Mouse (Mus musculus) fibroblast of lung, adult 2 months (primary cell): ENCODE measurements around the gene Epha6.
"Not testable (repeated sequence)": the region's sequence is repeated elsewhere in the genome, so short reads cannot be mapped to it uniquely, and the experiment has no call there.

Experiments
- DNase-seq: peaks from one replicate; pipeline ENCODE4 v3.0.0-alpha.2; 2011; ENCODE audit warnings: low read depth

Gene Epha6

DNA sequence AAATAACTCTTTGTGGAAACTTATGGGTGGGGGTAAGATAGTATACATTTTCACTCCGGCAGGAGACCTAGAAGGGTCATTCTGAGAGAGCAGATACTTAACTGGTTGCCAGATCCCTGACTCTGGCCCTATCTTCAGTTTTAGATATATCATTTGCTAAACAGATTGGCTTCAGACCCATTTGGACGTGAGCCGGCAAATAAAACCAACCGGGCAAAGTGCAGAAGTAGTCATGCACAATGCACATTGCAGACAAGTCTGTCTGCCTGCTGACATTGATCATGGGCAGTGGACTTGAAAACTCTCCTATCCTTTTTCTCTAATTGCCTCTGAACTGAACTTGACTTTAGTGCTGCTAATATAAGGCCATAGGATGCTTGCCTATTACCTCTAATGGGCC lies 681.6 kb downstream of the Epha6 start:
- no peak for DNase-seq

DNA sequence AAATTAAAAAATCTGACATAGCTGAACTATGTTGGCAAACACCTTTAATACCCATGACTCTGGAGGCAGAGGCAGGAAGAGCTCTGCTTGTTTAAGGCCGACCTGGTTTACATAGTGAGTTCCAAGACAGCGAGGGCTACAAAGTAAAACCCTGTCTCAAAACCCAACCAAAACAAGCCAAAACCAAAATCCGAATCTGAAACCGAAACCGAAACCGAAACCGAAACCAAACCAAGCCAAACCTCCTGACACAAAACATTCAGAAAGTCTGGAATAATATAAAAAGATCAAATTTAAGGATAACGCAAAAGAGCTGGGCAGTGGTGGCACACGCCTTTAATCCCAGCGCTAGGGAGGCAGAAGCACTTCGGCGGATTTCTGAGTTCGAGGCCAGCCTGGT lies 725.3 kb downstream of the Epha6 start:
- no peak for DNase-seq

DNA sequence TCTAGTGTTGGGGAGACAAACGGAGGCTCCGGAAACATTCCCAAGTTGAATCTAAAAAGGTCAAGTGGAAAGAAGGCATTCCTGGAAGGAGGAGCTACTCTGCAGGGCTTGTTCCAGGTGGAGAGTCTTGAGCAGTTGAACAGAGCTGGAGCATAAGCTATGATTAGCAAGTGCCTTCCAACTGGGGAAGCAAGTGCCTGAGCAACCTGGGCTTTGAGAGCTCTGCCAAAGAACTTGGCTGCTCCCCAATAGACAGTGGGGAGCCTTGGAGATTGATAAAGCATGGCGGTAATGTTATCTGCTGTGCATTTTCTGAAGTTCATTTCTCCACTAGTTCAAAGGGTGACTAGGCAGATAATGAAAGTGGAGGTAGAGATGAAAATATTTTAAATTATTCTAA lies 733.5 kb downstream of the Epha6 start:
- DNase-seq, result no peak

DNA sequence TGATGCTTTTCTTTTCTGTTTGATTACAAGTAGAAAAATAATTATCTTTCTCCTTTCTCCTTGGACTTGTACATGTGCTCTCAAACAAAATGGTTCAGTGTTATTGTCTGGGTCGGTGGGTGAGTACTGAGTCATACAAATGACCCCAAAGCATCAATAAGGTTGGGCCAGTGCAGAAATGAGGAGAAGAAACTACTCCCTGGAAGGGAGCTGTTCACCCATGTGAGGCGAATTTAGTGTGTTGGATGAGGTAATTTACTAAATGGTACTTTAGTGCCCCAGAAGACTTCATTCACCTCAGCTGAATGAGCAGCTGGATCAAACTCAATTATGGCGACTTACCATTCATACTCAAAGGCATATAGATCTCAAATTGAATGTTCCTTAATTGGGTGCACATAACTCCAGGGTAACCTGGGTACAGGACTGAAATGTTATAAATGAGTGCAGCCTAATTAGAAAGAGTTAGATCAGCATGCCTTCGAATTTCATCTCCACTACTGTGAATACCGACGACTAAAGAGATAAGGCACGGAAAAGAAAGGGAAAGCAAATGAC lies 751.1 kb downstream of the Epha6 start:
- DNase-seq, result no peak

DNA sequence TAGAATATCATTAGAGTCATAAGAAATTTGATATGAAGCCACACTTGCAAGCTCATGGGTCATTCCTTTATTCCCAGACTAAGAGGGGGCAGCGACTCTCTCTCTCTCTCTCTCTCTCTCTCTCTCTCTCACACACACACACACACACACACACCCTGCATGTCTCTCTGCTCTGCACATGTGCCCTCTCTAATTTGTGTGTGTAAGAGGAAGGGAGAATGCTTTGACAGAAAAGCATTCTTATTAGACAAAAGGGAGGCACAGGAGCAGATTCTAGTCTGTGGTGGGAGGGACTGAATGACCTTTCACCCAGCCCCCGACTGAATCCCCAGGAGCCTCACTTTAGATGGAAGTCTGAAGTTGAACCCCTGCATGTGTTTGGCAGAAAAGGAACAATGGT lies 752.6 kb downstream of the Epha6 start:
- DNase-seq, result no peak

DNA sequence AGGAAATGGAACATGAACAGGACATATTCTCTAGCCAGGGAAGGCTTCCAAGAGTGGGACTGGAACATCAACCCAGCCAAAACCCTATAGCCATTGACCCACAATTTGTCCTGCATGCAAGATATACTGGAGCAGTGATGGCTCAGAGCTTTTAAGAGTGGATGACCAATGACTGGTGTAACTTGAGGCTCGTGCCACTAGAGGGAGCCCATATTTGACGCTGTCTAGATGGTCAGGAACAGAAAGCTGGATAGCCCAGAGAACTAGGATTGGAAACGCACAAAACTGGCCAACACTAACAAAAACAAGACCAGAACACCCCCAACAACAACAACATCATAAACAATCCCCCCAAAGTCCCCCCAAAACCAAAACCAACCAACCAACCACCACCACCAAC lies 758.8 kb downstream of the Epha6 start:
- no peak for DNase-seq

DNA sequence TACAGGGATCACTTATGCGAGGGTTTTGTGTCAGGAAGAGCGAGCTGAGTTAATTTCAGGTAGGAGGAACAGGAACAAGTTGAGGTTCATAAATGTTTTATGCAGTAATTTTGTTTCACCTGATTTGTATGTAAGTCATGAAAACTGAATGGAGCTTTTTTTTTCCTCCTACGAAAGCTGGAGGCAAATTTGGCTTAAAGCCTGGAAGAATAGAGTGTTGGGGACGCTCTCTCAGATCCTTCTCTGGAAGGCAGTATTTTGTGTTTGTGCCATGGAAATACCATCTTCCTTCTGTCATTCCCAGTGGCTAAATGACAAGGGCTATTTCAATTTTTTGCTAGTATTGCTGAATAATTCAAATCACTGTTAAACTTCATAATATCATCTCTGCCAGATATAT lies 768.6 kb downstream of the Epha6 start:
- DNase-seq, result no peak

DNA sequence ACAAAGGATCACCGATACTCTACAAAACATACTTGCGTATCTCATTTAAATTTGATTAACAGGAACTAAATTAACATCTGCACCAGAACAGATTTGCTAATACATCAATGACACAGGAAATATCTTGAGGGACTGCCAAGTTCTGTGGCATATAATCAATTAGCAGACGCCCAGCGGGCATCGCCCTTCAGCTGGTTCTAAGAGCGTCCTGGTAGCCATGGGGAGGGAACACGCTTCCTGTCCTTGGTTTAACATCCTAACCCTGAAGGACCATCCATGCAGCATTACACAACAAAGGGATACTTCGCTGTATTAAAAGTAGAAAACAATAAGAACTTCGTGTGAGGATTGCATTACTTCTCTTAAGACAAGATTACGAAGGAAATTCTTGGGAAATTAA lies 769.0 kb downstream of the Epha6 start:
- no peak for DNase-seq

DNA sequence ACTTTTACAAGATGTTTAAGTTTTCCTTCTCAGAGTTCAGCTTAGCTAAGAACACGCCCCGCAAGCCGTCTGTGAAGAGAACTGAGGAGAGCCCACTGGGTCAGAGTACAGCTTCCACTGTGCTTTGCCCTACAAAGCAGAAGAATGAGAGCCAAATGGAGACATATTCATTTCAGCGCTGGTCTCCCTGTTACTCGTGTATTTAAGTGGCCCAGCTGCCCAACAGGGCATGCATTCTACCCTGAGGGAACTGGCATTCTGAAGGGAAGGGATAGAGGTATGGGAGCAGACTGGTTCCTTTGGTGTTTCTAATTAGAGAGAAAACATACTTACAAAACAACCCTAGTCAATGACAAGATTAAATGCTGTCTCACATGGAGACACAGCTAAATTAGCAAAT lies 772.9 kb downstream of the Epha6 start:
- no peak for DNase-seq

DNA sequence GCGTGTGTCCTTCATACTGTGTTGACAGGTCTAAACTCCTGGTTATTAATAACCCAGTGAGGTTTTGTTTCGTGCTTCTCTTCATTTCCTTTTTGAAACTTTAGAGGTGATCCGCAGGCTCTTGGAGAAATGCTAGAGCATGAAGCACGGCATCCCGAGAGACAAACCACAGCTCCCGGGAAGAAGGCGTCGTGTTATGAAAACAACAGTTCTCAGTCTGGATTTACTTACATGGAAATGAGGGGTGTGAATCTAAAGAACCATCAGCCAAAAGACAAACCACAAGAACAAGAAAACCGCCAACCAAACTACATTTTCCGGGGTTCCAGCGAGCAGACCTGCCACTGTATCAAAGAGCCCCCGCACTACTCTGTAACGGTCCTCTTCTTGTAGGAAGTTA lies 775.7 kb downstream of the Epha6 start:
- no peak for DNase-seq

DNA sequence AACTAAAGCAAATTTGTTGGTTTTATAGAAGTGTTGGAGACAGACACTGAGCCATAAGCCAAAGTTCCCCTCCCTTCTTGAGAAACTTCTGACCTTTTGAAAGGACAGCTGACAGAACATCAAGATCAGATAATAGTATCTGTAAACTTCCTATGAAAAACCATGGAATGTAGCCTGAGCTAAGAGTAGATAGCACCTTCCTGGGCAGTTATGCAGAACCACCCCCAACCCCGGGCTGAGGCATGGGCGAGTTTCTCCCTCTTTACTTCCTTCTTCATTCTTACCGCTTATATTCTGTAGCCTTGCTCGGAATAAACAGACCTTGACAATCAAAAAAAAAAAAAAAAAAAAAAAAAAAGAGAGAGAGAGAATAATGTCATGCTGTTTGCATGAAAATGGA lies 805.5 kb downstream of the Epha6 start:
- not testable (repeated sequence) for DNase-seq

DNA sequence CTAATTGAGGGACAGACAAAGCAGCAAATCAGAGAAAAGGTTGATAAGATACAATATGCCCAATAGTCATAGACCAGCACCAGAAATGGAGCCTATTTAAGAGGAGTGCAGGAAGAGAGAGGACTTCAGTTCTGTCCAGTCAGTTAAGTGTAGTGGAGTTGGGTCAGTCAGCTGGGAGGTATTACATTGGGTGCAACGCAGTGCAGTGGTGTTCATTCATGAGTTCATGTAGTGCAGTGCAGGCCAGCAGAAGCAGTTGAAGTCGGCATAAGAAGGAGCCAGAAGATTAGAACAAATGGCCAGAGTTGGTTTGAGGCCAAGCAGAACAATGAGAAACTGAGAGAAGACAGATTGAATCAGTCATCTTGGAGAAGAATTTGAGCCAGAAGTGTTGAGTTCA lies 833.0 kb downstream of the Epha6 start:
- no peak for DNase-seq

DNA sequence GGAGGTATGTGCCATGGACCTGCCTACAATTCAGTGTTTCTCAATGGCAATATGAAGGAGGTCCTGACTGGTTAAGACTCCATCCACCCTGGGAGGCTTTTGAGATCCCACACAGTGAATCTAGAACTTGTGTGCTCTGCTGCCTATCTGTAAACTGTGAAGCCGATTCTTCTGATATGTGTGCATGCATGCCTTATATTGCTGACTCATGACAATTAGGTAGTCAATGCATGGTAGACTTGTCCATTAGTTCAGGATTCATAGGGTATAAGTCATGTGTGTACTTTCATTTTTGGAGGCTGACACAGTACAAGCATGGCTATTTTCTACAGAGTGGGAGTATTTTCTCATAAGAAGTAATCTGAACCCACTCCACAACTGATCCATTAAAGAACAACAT lies 834.9 kb downstream of the Epha6 start:
- no peak for DNase-seq

DNA sequence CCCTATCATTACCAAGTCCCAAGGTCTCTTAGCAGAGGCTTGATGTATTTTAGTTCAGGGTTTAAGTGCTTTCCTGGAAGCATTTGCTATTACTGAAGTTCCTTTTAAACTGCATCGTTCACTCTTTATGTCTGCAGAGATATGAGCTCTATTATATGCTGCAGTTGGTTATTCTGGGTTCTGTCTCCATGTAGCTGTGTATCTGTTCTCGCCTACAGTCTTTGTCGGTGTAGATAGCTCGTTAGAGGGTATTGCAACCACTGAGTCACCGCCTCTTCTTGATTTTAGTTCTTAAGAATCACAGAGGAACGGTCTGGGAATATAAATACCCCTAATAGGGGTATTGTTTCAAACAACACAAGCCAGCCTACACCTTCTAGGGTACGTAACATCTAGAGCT lies 835.4 kb downstream of the Epha6 start:
- DNase-seq, result no peak

DNA sequence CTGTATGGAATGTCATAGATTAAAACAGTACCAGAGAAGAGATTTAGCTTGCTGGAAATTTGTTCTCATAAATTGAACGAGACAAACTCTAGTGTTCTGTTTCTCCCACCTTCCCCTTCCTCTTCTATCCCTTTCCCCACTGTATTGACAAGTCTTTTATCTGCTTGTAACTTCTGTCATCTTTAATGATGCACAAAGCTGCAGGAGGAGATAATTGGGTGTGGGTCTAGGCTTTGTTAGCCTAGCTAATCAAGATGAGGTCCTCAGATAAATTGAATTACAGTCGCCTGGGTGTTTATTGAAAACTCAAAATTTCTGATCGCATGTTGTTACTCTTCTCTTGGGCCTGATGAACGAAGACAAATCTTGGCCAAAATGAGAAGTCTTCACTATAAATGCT lies 844.5 kb downstream of the Epha6 start:
- no peak for DNase-seq

DNA sequence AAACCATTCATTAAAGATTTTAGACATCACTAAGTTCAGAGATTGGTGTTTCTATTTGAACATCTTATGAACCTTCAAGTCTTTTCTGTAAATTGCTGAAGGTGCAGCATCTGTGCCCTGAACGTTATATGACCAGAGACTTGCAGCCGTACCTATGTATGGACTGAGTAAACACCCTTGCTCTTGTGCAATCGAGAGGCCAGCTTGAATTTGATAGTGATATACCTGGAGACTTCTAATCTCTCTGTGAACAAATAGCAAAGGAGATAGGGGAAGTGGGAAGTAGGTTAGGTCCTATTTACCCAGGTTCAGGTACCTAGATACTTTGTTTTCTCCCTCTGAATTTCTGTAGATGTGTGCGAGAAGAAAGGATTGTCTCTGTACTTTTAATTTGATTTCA lies 854.4 kb downstream of the Epha6 start:
- DNase-seq, result no peak

DNA sequence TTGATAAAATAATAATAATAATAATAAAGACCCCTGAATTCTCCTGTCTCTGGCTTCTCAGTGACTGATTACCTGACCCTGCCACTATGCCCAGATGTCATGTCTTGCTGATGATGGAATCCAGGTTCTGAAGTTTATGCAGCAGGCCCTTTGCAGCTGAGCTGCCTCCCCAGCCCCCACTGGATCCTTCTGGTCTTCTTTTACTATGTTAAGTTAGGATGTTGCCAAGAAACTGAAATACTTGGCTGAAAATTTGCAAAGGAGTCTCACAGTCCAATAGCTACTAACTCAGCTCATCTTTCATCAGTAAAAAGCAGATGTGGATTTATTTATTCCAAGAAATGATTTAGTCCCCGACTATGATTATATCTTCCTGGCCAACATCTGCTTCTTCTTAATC lies 861.7 kb downstream of the Epha6 start:
- DNase-seq, result no peak

DNA sequence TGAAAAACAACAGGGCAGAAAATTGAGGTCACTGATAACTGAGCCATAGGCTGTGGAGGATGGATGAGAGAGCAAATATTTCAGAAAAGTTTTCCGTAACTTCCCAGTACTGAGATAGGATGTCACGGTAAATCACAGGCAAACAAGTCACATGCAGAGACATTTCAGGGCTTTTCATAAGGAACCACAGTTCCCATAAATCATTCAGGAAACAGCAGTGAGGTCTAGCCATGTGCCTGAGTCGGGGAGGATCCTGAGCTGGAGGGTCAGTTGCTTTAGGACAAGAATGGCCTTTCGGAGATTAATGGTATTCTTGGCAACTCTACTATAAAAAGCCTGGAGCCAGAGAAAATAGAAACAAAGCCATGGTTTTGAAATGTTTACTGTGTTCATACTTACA lies 889.8 kb downstream of the Epha6 start:
- DNase-seq, result no peak

DNA sequence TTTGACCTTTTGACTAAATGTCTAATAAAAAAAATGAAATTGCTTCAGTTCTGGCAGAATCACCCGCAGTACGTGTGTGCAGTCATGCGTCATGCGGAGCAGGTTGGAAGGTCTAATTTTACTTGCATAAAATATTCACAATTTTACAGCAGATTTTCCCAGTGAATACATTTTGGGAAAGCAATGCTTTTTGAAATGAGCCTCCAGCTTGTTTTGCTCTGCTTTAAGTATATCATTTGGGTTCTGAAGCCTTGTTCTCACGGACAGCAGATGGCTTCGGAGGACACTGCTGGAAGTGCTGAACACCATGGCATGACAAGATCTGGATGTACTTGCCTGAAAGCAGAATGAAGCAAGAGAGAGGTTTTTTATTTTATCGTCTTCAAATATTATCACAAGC lies 912.1 kb downstream of the Epha6 start:
- no peak for DNase-seq

DNA sequence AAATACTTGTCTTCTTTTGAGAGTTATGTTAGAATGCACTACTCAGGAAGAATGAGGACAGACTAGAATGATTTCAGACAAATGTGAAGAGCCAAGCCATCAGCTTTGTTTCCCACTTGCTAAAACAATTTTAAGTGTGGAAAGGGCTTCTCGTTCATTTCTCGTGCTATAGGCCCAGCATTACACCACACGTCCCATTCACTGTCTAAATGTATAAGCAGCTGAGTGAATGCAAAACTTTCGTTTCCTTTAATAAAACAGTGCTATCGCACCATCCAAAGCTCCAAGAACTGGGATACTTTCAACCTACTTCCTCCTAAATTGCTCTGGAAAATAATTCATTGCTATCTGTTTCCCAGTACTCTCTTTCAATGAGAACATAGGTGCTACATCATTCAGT lies 916.2 kb downstream of the Epha6 start:
- DNase-seq, result no peak

DNA sequence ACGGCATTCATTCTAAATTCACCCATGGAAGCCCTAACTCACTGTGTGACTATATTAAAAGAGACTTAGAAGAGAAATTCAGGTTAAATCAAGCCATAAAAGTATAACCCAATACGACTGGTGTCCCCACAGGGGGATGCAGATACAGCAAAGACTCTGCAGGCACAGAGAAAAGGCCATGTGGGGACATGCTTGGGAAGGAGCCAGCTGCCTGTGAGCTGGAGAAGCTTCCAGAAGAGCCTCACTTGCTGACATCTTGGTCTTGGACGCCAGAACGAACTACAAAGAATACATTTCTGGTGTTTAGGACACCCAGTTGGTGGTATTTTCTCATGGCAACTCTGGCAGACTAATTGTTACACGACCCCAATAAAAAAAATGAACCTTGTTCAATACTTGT lies 920.2 kb downstream of the Epha6 start:
- DNase-seq, result no peak

DNA sequence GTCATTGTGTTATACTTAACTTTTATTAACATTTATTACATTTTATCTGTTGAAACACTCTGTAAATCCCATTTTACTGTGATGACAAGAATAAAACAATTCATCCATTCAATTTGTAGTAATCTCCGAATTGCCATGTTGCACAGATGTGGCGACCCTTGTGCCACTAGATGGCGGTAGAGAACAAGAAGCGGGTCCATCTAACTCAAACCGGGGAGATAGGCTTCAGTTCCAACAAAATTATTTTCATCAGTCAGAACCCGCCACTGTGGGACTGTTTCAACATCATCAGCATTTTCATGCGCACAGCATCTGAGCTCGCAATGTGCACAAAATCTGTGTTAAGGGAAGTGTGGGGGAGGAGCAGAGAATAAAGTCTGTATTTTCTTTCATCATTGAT lies 921.9 kb downstream of the Epha6 start:
- DNase-seq, result peak; percentile 21

DNA sequence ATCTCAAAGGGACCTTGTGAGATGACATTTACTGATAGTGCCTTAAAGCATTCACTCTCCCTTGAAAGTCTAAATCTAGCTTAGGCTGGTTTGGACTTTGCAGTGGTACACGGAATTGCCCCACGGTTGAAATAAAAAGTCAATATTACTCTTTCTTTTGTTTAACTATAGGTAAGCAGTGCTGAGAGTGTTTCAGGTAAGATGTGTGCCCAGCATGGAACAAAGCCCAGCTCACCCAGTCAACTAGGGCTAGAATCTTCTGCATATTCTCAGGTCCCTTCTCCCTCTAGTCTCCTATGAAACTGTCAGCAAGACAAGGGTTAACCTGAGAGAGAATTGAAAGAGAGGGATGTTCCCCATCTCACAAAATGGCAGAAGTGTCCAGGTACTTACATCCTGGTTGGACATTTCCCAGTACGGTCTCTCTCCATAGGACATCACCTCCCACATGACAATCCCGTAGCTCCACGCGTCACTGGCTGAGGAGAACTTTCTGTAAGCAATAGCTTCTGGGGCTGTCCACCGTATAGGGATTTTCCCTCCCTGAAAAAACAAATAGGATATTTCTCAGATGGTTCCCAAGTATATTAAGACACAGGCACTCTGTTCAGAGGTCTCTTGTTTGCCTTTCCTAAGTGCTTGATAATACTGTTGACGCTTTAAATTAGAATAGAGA lies 923.0 kb downstream of the Epha6 start:
- DNase-seq, result no peak

DNA sequence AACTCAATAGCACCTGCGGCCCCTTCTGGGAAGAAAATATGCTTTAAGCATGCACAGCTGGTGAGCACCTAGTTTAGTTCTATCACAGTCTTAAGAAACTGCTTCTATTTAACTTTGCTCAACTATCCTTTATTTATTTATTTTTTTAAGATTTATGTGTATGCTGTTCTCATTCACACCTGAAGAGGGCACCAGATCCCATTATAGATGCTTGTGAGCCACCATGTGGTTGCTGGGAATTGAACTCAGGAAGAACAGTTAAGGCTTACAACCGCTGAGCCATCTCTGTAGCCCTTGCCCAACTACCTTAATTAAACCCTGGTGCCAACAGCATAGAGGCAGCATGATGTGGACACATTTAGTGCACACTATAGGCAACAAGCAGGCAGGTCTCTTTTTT lies 938.4 kb downstream of the Epha6 start:
- no peak for DNase-seq

DNA sequence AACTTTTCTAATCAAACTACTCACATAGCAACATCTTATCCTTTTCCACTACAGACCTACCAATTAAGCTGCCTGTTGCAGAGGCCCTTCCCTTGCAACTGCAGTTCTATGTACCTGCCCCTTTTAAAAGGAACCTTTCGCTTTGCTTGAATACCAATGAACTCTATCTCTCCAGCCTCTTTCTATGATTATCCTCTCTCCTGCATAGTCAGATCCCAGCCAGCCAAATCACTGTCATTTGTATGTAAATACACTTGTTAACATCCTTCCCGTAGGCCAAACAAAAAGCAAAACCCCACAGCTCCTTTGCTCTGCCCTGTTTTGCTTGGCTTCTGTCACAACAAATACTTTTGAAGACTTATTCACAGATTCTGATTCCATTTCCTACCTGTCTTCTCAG lies 961.6 kb downstream of the Epha6 start:
- DNase-seq, result no peak
